Mouse (Mus musculus) 3T3-L1 (cell line): ENCODE results near the gene Pebp1.

Experiments
- DNase-seq: peaks from one replicate; pipeline ENCODE4 v3.0.0-alpha.2; 2015; ENCODE audit warnings: low read depth, low spot score

Gene Pebp1

DNA sequence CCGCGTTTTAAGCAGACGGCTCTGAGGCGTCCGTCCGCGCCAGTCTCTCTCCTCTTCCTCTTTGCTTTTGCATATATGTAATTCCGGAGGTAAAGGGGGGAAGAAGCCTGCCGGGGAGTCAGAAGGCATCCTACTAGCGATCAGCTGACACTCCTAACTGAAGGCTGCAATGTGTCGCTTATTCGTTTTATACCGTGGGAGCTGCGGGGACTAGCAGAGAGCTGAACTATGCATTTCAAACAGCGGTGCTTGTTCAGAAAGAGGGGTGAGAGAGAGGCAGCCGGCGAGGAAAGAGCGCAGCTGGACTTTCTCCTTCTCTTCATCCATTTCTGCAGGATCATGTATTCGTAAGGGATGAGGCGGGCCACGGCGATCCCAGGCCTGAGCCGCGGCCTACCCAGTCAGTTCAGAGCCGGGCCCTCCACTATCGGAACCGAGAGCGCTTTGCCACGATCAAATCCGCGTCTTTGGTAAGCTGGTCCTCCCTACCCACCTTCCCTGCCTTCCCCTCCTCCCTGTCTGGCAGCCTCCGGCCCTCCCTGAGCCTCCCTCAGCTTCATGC is 46.6 kb downstream of the Pebp1 start:
- peak; percentile 53 for DNase-seq

DNA sequence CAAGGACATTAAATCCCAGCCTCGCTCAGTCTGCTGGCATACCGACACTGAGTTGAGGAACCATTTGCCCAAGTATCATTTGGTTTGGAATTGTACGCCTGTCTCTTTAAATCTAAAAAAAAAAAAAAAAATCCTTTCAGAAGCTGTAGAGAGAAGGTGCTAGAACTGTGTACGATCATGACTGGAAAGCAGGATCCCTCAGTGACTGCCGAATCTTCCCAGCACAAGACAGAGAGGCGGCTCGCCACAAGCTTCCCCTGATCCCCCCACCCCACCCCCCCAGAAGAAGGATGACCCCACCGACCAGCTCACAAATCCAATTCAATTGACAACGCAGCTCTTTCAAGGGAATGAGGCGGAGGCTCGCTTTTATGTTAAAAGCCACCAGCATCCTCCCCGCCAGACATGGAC is 47.1 kb downstream of the Pebp1 start:
- DNase-seq = peak; percentile 44

DNA sequence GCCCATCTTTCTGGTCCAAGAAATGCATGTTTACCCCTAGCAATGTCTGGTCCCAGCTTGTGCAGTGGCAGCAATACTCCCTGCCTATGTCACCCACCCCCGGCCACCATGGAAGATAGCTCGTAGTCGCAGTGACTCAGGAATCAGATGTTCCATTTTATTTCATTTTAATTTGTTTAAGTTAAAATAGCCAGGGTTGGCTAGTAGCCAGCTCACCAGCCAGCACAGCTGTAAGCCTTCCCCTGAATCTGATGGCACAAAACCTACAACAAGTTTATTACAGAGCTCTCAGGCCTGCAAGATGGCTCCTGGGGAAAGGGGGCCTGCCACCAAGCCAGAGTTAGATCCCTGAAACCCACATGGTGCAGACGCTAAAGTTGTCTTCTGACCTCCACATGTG is 48.3 kb downstream of the Pebp1 start:
- DNase-seq = no peak

DNA sequence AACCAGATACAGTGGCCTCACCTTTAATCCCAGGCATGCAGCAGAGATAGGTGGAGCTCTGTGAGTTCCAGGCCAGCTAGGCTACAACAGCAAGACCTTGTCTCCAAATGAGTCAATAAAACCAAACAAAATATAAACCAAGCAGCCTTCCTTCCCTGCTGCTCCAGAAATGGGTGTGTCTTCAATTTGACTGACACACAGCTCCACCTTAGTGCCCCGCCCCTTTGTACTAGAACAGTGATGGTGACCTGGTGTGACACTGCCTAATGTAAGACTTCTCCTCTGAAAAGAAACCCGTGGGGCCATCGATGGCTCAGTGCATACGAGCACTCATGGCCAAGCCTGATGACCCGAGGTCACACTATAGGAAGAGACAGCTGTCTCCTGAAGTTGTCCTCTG is 50.9 kb downstream of the Pebp1 start:
- no peak for DNase-seq
